Mouse (Mus musculus): ENCODE measurements around the gene Smarcc2. TPM values are rescaled to one million over a fixed set of nuclear protein-coding genes. Genes with fewer than 3 reads are reported as not detected.
"Not testable (repeated sequence)": the region's sequence is repeated elsewhere in the genome, so short reads cannot be mapped to it uniquely, and the experiment has no call there.

The Smarcc2 gene
- polyA plus RNA-seq, 1 experiment from 2014 or later, result 57.5 TPM

- no peak for ATAC-seq (replicated peaks; ENCODE audit: extremely low read depth, insufficient read depth, low FRiP score)
- Histone ChIP-seq H3K36me3 (ENCODE audit: control insufficient read depth, insufficient read depth) (peaks cover 62% of the 10 kb centered on the region), H3K4me3 (ENCODE audit: low read length) (no peak overlapping the region), H3K4me1 (ENCODE audit: control insufficient read depth, insufficient read depth, low read length) (peaks cover 26% of the 10 kb centered on the region), H3K9ac (ENCODE audit: low read length) (peak overlapping the region; percentile 9; the same call in 1 of the 2 replicates), H3K27me3 (ENCODE audit: control insufficient read depth, insufficient read depth, low read length) (no peaks in the 10 kb centered on the region), H3K27ac (ENCODE audit: low read length) (peak overlapping the region; percentile 99), H3K9me3 (replicated peaks; ENCODE audit: control insufficient read depth, low read length) (no peaks in the 10 kb centered on the region), H3K4me2 (ENCODE audit: low read depth, low read length) (no peak overlapping the region)
- 47% methylated on average over 5 of the region's 5 CpGs for WGBS
Measured at GRCm38 (mm10) chr10:128489380-128489779, 30.3 kb downstream of the Smarcc2 start.

- Histone ChIP-seq H3K36me3 (ENCODE audit: control insufficient read depth, insufficient read depth) (peaks cover 60% of the 10 kb centered on the region), H3K9ac (ENCODE audit: low read length) (peak overlapping the region; percentile 9)
- WGBS, result 33% methylated on average over 4 of the region's 4 CpGs
Measured at GRCm38 (mm10) chr10:128489785-128490184, 30.7 kb downstream of the Smarcc2 start.

GRCm38 (mm10) chr10:128490232-128490631, 31.2 kb downstream of the Smarcc2 start:
- no peak overlapping the region for H3K4me3 ChIP-seq (ENCODE audit: low read length)
- peaks cover 31% of the 10 kb centered on the region for H3K4me1 ChIP-seq (ENCODE audit: control insufficient read depth, insufficient read depth, low read length)
- no peaks in the 10 kb centered on the region for H3K27me3 ChIP-seq (ENCODE audit: control insufficient read depth, insufficient read depth, low read length)
- H3K36me3 ChIP-seq (ENCODE audit: control insufficient read depth, insufficient read depth), result peaks cover 60% of the 10 kb centered on the region
- H3K4me2 ChIP-seq (ENCODE audit: low read depth, low read length), result peak overlapping the region; percentile 18; the same call in 1 of the 2 replicates
- H3K27ac ChIP-seq (ENCODE audit: low read length), result peak overlapping the region; percentile 99
- ATAC-seq (replicated peaks; ENCODE audit: extremely low read depth, insufficient read depth, low FRiP score), result no peak
- 16% methylated on average over 5 of the region's 5 CpGs for WGBS
- no peaks in the 10 kb centered on the region for H3K9me3 ChIP-seq (replicated peaks; ENCODE audit: control insufficient read depth, low read length)
- H3K9ac ChIP-seq (ENCODE audit: low read length), result no peak overlapping the region; the same call in 1 of the 2 replicates

More at GRCm38 (mm10) chr10:128489785-128490184, 30.7 kb downstream of the Smarcc2 start:
- Histone ChIP-seq H3K4me1 (ENCODE audit: control insufficient read depth, insufficient read depth, low read length) (peaks cover 27% of the 10 kb centered on the region), H3K4me3 (ENCODE audit: low read length) (no peak overlapping the region), H3K4me2 (ENCODE audit: low read depth, low read length) (peak overlapping the region; percentile 18; the same call in 1 of the 2 replicates), H3K27ac (ENCODE audit: low read length) (peak overlapping the region; percentile 99), H3K9me3 (replicated peaks; ENCODE audit: control insufficient read depth, low read length) (no peaks in the 10 kb centered on the region), H3K27me3 (ENCODE audit: control insufficient read depth, insufficient read depth, low read length) (no peaks in the 10 kb centered on the region)
- no peak for ATAC-seq (replicated peaks; ENCODE audit: extremely low read depth, insufficient read depth, low FRiP score)

GRCm38 (mm10) chr10:128490912-128491311, 31.9 kb downstream of the Smarcc2 start:
- Histone ChIP-seq H3K4me3 (ENCODE audit: low read length) (peak overlapping the region; percentile 75), H3K36me3 (ENCODE audit: control insufficient read depth, insufficient read depth) (peaks cover 53% of the 10 kb centered on the region)

GRCm38 (mm10) chr10:128491495-128491894, 32.4 kb downstream of the Smarcc2 start:
- Histone ChIP-seq H3K4me1 (ENCODE audit: control insufficient read depth, insufficient read depth, low read length) (peaks cover 42% of the 10 kb centered on the region), H3K4me3 (ENCODE audit: low read length) (peak overlapping the region; percentile 75), H3K9me3 (replicated peaks; ENCODE audit: control insufficient read depth, low read length) (no peaks in the 10 kb centered on the region), H3K4me2 (ENCODE audit: low read depth, low read length) (peak overlapping the region; percentile 78), H3K9ac (ENCODE audit: low read length) (peak overlapping the region; percentile 88), H3K36me3 (ENCODE audit: control insufficient read depth, insufficient read depth) (peaks cover 47% of the 10 kb centered on the region), H3K27me3 (ENCODE audit: control insufficient read depth, insufficient read depth, low read length) (no peaks in the 10 kb centered on the region), H3K27ac (ENCODE audit: low read length) (peak overlapping the region; percentile 99)
- ATAC-seq (replicated peaks; ENCODE audit: extremely low read depth, insufficient read depth, low FRiP score), result no peak
- 22% methylated on average over 6 of the region's 6 CpGs for WGBS

More at GRCm38 (mm10) chr10:128490912-128491311, 31.9 kb downstream of the Smarcc2 start:
- peak overlapping the region; percentile 99 for H3K27ac ChIP-seq (ENCODE audit: low read length)
- H3K27me3 ChIP-seq (ENCODE audit: control insufficient read depth, insufficient read depth, low read length), result no peaks in the 10 kb centered on the region
- peak overlapping the region; percentile 78 for H3K4me2 ChIP-seq (ENCODE audit: low read depth, low read length)
- no peaks in the 10 kb centered on the region for H3K9me3 ChIP-seq (replicated peaks; ENCODE audit: control insufficient read depth, low read length)
- WGBS, result 27% methylated on average over 5 of the region's 5 CpGs
- H3K9ac ChIP-seq (ENCODE audit: low read length), result peak overlapping the region; percentile 88
- H3K4me1 ChIP-seq (ENCODE audit: control insufficient read depth, insufficient read depth, low read length), result peaks cover 37% of the 10 kb centered on the region
- no peak for ATAC-seq (replicated peaks; ENCODE audit: extremely low read depth, insufficient read depth, low FRiP score)

- Histone ChIP-seq H3K4me2 (ENCODE audit: low read depth, low read length) (peak overlapping the region; percentile 78), H3K27ac (ENCODE audit: low read length) (peak overlapping the region; percentile 99), H3K36me3 (ENCODE audit: control insufficient read depth, insufficient read depth) (peaks cover 46% of the 10 kb centered on the region), H3K9ac (ENCODE audit: low read length) (peak overlapping the region; percentile 88), H3K4me3 (ENCODE audit: low read length) (peak overlapping the region; percentile 75), H3K4me1 (ENCODE audit: control insufficient read depth, insufficient read depth, low read length) (peaks cover 47% of the 10 kb centered on the region)
- ATAC-seq (replicated peaks; ENCODE audit: extremely low read depth, insufficient read depth, low FRiP score); H3K9me3 ChIP-seq (replicated peaks; ENCODE audit: control insufficient read depth, low read length); H3K27me3 ChIP-seq (ENCODE audit: control insufficient read depth, insufficient read depth, low read length): not testable (repeated sequence)
- WGBS, result 20% methylated on average over 8 of the region's 8 CpGs
Measured at GRCm38 (mm10) chr10:128492051-128492450, 33.0 kb downstream of the Smarcc2 start.

- ATAC-seq (replicated peaks; ENCODE audit: extremely low read depth, insufficient read depth, low FRiP score), result peak; percentile 55
- WGBS, result 11% methylated on average over 12 of the region's 12 CpGs
- peak overlapping the region; percentile 99 for H3K27ac ChIP-seq (ENCODE audit: low read length)
- H3K4me3 ChIP-seq (ENCODE audit: low read length), result peak overlapping the region; percentile 75
- H3K4me2 ChIP-seq (ENCODE audit: low read depth, low read length), result peak overlapping the region; percentile 78
- peaks cover 38% of the 10 kb centered on the region for H3K36me3 ChIP-seq (ENCODE audit: control insufficient read depth, insufficient read depth)
- H3K9ac ChIP-seq (ENCODE audit: low read length), result peak overlapping the region; percentile 88
- H3K27me3 ChIP-seq (ENCODE audit: control insufficient read depth, insufficient read depth, low read length), result no peaks in the 10 kb centered on the region
- no peaks in the 10 kb centered on the region for H3K9me3 ChIP-seq (replicated peaks; ENCODE audit: control insufficient read depth, low read length)
- peaks cover 49% of the 10 kb centered on the region for H3K4me1 ChIP-seq (ENCODE audit: control insufficient read depth, insufficient read depth, low read length)
Measured at GRCm38 (mm10) chr10:128492633-128493311, 33.7 kb downstream of the Smarcc2 start.

- Histone ChIP-seq H3K4me3 (ENCODE audit: low read length) (peak overlapping the region; percentile 75), H3K4me1 (ENCODE audit: control insufficient read depth, insufficient read depth, low read length) (peaks cover 54% of the 10 kb centered on the region), H3K27ac (ENCODE audit: low read length) (peak overlapping the region; percentile 99), H3K36me3 (ENCODE audit: control insufficient read depth, insufficient read depth) (peaks cover 33% of the 10 kb centered on the region), H3K9me3 (replicated peaks; ENCODE audit: control insufficient read depth, low read length) (no peaks in the 10 kb centered on the region), H3K27me3 (ENCODE audit: control insufficient read depth, insufficient read depth, low read length) (no peaks in the 10 kb centered on the region), H3K9ac (ENCODE audit: low read length) (peak overlapping the region; percentile 88), H3K4me2 (ENCODE audit: low read depth, low read length) (peak overlapping the region; percentile 78)
- WGBS, result 0% methylated on average over 12 of the region's 12 CpGs
- ATAC-seq (replicated peaks; ENCODE audit: extremely low read depth, insufficient read depth, low FRiP score), result no peak; the same call in 1 of the 2 replicates
Measured at GRCm38 (mm10) chr10:128493319-128493694, 34.3 kb downstream of the Smarcc2 start.

Measured in heart, embryonic 16.5 days (tissue).